Mouse (Mus musculus): ENCODE measurements around the gene Zap70.

- peak; percentile 56; the same call in 1 of the 2 replicates for TF ChIP-seq CTCF (IDR thresholded peaks at IDR 0.05; ENCODE audit: borderline replicate concordance, insufficient read depth, low read length)
- TF ChIP-seq POLR2A (IDR thresholded peaks at IDR 0.05; ENCODE audit: low read depth, low read length) = no peak
Measured at GRCm38 (mm10) chr1:36746452-36746851, 15.1 kb upstream of the Zap70 start.

Data from embryonic fibroblast, embryonic 13.5 days (primary cell).